Mouse (Mus musculus) lung, adult 18-20 months (tissue): ENCODE results near the gene Slc45a3.

Source experiments
- DNase-seq, 2 experiments: peaks; one replicate each; pipeline ENCODE4 v3.0.0; 2022; ENCODE audit warnings: mixed read lengths in 2 of 2

Gene Slc45a3

GRCm38 (mm10) chr1:132030574-132030973, 67.8 kb downstream of the Slc45a3 start:
- no peak for DNase-seq

GRCm38 (mm10) chr1:132032172-132032571, 69.4 kb downstream of the Slc45a3 start:
- no peak for DNase-seq
